Mouse (Mus musculus): ENCODE measurements around the gene Mrpl43.

The Mrpl43 gene

DNA sequence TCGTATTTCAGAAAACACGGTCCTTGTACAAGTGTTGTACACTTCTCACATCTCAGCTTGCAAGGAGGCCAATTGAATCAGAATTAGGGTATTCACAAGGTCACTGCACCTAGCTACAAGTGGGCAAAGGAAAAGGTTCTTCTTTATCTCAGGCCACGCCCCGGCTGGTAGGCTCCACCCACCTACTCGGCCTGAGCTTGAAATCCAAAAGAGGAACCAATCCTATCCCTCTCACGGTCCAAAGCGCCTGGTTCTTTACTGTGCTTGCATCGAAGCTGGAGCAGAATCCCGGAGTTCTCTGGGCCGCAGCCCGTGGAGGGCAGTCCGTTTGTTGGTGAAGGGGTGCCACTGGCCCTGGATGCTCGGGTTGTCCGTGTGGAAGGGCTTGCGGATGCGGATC is 798 bp downstream of the Mrpl43 start, which contains the start of gene Twnk:
TSS of gene Twnk (plus strand) at position 220 of the 400 bp plus-strand sequence.
- DNase-seq = peak in 1 of 2 experiments; percentile 33

DNA sequence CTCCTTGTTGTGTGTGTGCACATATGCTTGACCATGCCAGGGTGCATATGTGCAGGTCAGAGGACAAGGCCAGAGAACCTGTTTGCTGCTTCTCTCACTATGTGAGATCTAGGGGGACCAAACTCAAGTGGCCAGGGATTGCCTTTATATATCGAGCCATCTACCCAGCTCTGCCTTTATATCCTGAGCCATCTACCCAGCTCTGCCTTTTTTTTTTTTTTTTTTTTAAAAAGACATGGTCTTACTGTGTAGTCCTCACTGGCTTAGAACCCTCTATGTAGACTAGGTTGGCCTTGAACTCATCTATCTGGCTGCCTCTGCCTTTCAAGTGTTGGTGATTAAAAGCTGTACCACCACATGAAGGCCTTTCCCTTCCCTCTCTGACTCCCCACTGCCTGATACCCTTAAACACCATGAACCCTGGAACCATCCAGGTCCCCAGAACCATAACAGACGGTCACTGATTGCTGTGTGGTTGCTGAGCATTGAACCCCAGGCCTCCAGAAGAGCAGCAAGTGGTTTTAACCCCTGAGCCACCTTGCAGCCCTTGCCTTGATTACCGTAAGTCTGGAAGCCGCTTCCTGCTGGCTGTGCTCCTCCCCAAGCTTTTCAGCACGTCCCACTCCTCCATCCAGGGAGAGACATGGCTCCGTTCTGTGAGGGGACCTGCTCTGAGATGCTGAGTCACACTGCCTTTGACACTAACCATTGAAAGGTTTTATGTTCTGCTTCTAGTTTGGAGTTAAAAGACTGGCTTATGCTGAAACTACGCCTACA is 2.3 kb downstream of the Mrpl43 start:
- DNase-seq = no peak

DNA sequence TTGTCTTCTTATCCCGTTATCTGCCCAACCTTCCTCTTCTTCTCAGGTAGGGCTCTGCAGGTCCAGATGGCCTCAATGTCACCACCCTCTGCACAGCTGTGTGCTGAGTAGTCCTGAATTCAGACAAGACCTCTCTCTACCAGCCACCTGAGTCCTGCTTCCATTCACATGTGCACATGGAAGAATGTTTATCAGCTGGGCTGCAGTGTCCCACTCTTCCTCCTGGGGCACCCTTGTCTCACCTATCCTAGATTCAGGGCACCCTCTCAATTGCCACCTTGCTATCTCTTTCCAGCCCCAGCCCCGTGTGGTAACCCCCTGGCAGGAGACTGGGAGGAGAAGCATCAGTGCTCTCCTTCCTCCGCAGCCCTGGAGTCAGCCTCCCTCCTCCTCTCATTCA is 3.9 kb downstream of the Mrpl43 start:
- DNase-seq = no peak

DNA sequence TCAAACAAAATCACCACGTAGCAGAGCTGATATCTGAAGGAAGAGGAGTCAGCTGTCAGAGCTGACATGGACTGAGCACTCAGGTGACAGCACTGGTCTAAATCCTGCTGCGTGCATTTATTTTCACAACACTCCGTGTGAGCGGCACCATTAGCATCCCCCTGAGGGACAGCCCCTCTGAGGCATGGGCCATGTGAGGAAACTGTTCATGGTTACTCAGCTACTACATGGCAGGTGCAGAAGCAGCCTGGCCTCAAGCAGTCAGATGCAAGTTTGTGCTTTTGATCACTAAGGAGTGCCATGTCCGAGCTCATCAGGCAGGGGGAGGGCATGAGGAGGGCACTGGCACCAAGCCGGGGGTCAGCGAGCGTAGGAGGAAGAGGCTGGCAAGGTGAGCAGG is 6.6 kb downstream of the Mrpl43 start:
- DNase-seq = no peak

DNA sequence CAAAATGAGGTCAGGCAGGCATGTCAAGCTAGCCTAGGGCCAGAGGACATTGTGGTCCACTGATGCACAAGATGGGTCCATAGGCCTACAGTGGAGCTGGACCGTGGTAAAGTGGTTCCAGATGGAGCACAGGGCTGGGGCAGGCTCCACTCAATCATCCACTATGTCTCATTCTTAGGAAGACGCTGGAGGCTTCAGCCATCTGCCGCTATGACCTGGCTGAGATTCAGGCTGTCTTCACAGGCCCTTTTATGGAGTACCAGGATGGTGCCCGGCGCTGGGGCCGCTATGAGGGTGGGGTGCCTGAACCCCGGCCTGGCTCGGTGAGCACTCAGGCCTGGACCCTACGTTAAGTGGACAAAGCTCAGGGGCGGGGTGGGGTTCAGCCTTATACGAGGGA is 8.5 kb downstream of the Mrpl43 start:
- peak in 1 of 2 experiments; percentile 28 for DNase-seq

GRCm38 (mm10) chr19:44992712-44993111 is 13.5 kb downstream of the Mrpl43 start:
- no peak for DNase-seq

- no peak for DNase-seq
Measured at GRCm38 (mm10) chr19:44992246-44992645, 14.0 kb downstream of the Mrpl43 start.

- DNase-seq = no peak
Measured at GRCm38 (mm10) chr19:44991031-44991430, 15.2 kb downstream of the Mrpl43 start.

DNA sequence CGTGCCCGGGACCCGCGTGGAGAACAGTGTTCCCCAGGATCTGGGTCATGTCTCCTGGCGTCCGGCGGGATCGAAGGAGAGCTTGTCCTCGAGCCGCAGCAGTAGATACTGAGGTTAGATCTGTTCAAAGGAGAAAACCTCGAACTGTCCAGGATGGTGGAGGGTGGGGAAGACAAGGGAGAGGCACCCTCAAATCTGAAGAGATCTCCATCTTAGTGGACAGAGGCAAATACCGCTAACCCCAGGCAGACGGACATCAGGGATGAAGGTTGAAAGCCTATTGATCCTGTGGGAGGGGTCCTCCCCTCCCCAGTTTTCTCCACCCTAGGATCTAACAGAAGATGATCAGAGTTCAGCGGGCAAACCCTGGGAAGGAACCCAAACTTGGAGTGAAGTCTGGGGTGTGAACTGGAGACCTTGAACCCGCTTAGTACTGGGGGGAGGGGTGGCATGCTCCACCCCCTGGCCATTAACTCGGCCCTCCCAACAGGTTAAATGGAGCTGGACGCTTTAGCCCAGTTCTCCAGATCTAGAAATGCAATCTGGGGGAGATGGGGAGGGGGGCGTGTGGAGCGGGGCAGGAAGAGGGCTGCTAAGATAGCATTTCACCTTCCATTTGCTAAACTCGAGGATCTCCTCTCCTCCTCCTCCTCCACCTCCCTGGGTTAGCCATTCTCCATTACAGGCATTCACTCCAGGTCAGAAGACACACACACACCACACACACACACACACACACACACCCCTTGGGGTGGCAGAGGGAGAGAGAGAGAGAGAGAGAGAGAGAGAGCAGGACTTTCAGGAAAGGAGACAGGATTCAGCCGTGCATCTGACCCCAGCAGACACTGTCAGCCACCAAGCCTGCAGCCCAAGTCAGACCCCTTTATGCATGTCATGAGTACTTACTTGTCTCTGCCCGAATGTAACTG is 16.4 kb downstream of the Mrpl43 start:
- DNase-seq = peak; percentile 38 to 49

DNA sequence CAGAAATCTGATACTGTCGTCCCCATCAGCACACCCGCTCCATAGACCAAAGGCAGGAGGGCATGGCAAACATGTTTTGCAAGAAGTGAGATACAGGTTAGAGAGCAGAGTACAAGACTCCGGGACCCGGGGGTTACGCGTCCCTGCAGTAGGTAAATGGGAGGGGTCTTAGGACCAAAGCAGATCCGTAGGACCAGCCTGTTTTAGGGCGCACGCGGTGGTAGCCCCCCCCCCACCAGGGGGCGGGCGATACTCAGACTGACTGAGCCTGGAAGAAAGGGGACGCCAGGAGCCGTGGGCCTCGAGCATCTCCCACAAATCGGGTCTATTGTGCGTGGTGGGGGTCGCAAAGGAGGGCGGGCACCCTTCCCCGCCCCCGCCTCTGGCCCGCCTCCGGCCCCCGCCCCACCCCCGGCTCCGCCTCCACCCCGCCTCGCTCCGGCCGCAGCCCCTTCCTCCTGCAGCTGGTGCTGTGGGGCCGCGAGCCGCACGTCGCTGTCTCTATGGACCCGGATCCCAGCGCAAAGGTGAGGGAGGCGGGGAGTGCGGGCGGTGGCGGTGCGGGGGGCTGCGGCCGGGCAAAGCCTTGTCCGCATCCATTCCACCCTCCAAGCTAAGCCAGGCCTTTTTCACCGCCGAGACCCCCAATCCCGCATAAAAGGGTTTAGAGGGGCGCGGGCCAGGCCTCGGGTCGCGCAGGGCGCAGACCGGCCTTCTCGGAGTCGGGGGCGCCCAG is 17.2 kb downstream of the Mrpl43 start, which contains the start of gene Sema4g:
TSS of gene Sema4g (plus strand) at position 271 of the 736 bp plus-strand sequence.
- DNase-seq = peak; percentile 38 to 60

DNA sequence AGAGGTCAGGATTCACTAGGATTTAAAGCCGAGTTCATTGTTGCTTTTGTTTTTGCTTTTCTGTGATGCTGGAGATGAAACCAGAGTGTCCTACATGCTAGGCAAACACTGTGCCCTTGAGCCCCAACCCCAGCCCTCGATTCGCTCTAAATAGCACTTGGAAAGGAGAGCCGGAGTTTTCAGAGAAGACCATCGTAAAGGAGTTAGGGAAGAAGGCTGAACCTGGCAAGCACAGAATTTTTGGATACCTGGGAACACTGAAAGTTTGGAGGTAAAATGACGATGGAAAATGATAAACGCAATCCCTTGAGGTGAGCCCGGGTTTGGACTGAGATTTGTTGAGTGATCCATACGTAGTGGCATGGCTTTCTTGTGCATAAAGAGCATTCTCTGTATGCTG is 17.9 kb downstream of the Mrpl43 start:
- DNase-seq = no peak

DNA sequence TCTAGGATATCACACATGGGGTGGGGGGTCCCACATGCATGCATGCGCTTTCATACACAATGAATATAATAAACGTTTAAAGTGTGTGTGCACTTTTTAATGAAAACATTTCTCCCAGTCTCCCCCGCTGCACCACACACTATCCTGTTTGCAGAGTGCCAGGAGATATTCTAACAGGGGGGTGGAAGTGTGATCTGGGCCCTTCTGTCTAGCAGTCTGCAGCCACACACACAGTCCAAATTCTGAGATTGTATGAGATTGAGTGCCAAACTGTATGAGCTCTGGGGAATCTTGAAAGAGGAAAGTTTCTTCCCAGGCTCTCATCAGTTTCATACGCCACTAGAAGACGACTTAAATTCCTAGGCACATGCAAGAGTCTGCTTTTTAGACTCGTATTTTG is 18.4 kb downstream of the Mrpl43 start:
- DNase-seq = no peak

- DNase-seq = no peak
Measured at GRCm38 (mm10) chr19:44987004-44987403, 19.2 kb downstream of the Mrpl43 start.

GRCm38 (mm10) chr19:44985159-44985988 is 20.9 kb downstream of the Mrpl43 start:
- no peak for DNase-seq

- no peak for DNase-seq
Measured at GRCm38 (mm10) chr19:44984420-44984819, 21.8 kb downstream of the Mrpl43 start.

GRCm38 (mm10) chr19:44983366-44983765 is 22.9 kb downstream of the Mrpl43 start:
- no peak for DNase-seq

DNA sequence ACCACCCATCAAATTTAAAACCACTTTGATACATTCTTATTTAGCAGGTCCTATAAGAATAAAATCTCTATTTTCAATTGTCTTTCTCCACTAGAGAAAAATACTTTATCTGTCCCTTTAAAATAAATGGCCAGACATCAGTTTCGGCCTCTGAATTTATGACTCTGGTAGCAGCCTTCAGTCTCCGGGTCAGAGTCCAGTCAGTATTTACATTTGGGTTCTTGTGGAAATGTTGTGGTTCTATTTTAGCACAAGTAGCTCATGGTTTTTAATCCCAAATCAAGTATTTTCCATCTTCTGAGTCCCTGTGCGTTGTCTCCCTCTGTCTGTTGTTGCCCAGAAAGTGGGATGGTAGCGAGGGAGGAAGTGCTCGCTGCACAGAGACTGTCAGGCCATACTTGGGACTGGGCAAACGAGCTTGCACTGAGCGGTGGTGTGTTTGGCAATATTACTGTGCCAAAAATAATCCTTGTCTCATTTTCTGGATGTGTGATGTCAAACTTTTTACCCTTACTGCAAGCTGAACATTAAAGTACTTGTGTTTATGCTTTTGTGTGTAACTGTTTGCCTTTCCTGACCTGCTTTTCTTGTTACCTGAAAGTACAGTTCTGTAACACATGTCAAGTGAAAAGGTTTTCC is 23.6 kb downstream of the Mrpl43 start:
- no peak for DNase-seq

DNA sequence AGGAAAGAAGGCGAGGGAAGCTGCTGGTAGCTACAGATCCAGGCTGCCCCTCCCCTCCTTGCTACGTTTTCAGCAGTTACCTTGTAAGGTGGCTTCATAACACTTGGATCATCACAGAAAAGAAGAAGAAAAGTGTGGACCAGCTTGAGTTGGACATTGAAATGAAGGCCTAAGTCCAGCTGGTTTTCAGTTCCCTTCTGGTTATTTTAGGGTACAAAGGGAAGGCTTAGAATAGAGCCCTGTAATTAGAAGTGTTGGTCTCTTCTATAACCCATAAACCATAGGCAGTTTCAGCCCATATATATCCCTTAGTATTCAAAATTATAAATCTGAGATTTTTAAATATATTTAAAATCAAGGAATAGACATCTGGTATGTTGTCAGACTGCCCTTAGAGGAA is 25.5 kb downstream of the Mrpl43 start:
- no peak for DNase-seq

DNA sequence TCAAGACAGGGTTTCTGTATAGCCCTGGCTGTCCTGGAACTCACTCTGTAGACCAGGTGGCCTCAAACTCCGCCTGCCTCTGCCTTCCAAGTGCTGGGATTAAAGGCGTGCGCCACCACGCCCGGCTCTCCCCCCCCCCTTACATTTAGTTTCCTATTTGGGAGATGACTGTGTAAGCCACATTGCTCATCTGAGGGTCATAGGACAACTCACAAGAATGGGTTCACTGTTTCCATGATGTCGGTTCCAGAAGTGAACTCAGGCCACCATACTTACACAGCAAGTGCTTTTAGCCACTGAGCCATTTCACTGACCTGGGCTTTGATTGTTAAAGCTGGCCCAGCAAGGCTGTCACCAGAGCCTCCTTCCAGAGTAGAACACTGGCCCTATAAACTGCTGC is 29.1 kb downstream of the Mrpl43 start:
- no peak for DNase-seq

GRCm38 (mm10) chr19:44976636-44977035 is 29.6 kb downstream of the Mrpl43 start:
- no peak for DNase-seq

DNA sequence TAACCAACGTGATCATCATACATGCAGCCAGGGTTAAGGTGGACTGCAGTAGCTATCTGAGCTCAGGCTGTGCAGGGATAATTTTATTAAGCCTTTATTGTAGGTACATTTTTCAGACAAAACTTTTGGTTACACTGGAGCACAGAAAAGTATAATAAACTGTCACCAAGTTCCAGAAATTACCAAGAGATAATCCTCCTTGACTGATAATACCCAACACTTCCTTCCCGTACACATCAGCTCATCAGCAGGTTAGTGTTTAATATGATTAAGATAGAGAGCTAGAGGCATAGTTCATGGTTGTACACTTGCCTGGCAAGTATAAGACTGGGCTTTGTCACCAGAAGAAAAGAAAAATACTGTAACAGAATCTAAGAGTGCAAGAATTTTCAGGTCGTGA is 37.9 kb downstream of the Mrpl43 start:
- no peak for DNase-seq

DNA sequence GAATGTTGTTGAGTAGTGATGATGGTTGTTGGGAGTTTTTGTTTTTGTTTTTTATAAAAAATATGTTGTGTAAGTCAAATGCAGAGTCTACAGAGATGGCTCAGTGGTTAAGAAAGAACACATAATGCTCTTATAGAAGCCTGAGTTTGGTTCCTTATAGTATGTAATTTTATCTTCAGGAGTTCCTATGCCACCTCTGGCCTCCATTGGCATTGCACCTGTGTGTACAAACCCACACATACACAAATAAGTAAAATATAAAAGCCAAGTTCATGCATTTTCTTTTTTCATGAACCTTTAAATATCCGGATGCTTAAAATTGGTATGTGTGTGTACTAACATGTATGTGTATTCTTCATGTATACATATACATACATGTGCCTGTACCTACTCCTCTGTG is 40.3 kb downstream of the Mrpl43 start:
- DNase-seq = no peak
